Mouse (Mus musculus) gastrocnemius, adult 18-20 months (tissue): ENCODE data around the gene Zfp428. TPM values are rescaled to one million over a fixed set of nuclear protein-coding genes. Genes with fewer than 3 reads are reported as not detected.

Experiments used
- DNase-seq: peaks from one replicate; pipeline ENCODE4 v3.0.0; 2021; ENCODE audit warnings: low spot score
- total RNA-seq, 2 experiments: library from RNA; stranded (reverse); gene quantifications; 2 replicates each; pipeline ENCODE4 v1.2.3; 2021

The Zfp428 gene
- total RNA-seq, 2 experiments from 2014 or later, result 4.1 to 4.5 TPM

DNA sequence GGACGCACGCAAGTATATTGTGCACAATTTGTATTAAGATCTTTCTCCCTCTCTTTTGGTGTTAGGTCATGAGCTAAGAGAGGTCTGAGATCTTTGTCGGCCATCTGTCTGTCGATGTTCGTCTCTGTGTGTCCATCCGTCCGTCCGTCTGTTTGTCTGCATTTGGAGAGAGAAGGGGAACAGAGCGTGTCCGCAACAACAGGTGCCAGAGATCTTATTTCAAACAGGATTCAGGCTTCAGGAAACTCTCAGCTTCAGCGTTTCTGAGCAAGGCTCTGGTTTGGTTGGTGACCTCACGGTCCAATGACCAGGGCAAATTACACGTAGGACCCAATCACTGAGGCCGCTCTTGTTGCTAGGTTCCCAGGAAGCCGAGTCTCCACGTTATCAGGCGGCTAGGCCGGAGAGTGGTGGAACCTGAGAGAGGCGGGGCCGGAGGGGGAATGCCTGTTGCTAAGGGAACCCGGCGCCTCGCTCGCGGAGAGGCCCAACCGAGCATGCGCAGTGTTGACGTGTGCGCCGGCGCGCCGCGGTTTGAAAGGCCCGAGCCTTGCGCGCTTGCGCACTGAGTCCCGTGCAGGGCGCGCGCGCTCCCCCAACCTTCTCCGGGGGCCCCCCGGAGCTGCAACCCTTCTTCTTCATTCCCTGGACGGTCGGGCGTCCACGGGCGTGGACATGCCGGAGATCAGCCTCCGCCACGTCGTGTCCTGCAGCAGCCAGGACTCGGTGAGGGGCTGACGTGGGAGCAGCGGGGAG lies 40.0 kb downstream of the Zfp428 start:
- peak; percentile 100 for DNase-seq

DNA sequence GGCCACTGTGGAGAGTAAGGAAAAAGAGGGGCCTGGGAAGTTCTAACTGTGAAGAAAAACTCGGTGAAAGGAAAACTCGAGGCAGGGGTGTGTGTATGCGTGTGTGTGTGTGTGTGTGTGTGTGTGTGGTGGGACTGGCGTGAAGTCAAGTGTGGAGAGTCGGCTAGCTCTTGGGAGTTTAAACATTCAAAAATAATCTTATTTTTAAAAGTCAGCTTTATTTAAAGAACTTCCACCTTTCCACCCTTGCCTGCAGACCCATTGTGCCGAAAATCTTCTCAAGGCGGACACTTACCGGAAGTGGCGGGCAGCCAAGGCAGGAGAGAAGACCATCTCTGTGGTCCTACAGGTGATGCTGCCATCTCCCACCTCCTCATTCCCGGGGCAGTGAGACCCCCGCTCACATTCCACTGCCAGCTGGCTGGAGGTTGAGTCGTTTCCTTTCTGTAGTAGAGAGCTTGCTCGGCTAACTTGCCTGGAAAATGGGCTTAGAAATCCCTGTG lies 40.8 kb downstream of the Zfp428 start:
- no peak for DNase-seq

DNA sequence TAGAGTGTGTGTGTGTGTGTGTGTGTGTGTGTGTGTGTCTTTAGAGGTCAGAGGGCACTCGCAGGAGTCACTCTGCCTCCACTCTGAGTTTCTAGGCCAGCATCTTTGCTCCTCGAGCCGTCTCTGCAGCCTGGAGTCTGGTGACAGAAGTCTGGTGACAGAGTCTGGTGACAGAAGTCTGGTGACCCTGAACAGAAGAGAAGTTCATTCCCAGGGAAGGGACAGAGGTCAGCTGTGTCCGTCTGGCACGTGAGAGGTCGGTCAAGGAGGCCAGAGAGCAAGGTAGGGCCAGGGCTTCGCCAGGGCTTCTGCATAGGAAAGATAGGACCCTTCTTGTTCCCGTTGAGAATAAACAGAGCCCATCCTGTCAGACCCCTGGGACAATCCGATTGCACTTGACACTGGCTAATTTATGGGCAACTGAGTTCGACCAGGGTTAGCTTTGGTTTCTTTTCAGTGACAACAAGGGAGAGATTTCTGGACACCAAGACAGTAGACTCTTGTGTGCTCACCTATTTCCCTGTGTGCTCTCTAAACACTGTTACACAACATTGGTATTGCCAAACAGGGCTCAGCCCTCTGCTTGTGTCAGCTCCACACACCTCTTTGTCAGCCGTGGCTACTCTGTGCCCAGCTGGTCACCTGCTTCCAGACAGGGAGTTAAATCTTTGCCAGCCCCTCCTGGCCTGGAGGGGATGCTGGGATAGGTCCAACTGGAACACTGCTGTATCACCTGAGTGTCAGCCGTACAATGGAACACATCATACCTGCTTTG lies 45.4 kb downstream of the Zfp428 start:
- DNase-seq, result no peak

DNA sequence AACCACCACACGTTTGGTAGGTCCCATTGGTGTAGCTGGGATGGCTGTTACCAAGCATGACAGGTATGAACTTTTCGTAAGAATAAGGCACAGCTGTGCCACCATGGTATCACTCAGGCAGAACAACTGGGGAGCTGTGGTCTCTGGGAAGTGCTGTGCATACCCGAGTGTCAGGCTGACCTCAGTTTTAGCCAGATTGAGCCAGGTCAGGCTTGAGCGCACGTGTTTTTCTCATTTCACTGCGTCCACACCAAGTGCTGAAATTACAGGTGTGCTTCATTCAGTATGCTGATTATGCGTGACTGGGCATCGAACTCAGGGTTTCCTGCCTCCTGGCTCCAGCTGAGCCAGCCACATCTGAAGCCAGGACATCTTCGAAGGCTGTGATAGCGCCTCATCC lies 49.0 kb downstream of the Zfp428 start:
- DNase-seq, result no peak

DNA sequence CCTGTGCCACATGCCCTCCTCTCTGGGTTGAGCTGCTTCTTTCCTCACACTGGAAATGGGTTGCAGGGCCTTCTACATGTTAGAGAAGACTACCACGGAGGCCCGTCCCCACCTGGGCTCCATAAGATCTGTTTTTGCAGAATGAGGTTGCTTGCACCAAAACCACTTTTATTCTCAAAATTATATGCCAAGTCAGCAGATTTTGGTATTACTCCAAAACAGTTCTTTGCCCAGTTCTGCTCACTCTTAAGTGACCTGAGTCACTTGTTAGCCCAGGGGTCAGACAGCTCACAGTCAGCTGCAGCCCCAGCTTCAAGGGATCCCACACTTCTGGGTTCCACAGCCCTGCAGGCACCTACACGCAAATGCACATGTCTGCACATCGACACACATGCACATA lies 54.6 kb downstream of the Zfp428 start:
- DNase-seq, result no peak

DNA sequence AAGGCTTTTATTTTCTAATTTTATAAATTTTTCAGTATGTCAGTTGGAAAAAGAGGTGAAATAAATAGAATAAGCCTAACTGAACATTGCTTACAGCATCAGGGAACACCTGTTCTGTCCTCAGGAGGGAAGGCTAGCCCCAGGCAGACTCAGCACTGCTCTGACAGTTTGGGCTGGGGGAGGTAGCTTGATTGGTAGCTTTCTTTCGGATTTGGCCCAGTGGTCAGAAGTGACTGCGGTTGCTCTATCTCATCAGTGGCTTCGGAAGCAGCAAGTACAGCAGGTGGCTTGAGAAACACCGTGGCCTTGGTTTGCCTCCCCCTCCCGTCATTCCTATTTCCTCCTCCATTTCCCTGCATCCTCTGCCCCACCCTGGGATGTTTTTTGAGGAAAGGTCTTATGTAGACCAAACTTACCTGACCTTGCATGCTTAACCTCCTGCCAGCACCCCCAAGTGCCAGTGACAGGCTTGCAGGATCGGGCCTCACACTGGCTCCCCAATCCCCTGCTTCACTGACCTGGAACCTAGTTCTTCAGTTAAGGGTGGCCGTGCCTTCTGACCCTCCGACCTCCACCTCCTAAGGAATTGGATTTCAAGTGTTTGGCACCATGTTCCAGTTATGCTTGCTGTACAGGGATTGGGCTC lies 56.5 kb downstream of the Zfp428 start:
- DNase-seq, result no peak

DNA sequence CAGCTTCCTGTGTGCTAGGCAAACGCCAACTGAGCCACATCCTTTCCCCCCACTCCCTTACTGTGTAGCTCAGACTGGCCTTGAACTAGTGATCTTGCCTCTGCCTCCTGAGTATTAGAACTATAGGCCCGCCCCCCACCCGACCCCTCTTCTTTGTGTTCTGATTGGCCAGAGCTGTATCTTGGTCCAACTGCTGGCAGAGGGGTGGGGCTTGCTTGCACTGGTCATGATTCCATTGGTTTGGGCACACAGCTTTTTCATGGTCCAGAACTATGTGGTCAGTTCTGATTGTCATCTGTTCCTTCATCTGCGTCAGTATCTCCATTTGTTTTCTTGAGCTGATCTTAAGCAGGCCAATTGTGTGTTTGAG lies 57.0 kb downstream of the Zfp428 start:
- DNase-seq, result no peak

DNA sequence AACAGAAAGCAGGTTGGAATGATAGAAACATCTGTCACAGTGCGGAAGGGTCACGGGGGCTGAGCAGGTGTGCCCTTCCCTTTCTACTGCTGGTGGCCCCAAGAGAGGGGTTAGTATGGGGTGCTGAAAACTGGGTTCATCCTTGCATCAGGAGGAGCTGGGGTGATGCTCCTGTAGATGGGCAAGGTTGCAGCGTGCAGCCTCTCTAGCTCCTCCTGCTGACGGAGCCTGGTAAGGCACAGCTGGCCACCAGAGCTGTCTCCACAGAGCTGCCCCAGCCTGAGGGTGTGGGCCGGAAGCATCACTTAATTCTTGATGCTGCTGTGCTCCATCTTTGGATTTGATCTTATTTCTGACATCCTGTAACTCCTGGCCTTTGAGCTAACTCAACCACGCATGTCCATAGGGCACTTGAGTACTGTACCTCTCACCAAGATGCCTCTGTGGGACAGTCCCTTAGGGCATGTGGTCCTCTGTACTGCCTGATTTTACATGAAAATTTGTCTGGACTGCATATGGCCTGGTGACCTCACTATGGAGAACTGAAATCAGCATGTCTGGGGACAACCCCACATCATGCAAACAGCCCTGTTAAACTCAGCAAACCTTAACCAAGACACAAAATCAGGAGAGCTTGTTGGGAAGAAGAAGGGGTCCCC lies 57.9 kb downstream of the Zfp428 start:
- DNase-seq, result peak; percentile 70

Other genes starting within 250 kb of the Zfp428 start
- 1 to 10 TPM; 7.0 TPM for gene Zfp93, start 236.6 kb upstream of the Zfp428 start, total RNA-seq
- gene Zfp61, start 205.8 kb upstream of the Zfp428 start, total RNA-seq, result 1 to 10 TPM; 2.2 to 2.6 TPM
- 1 to 10 TPM; 1.7 to 2.1 TPM for gene Zfp94, start 190.3 kb upstream of the Zfp428 start, total RNA-seq
- gene Tescl, start 173.1 kb upstream of the Zfp428 start, total RNA-seq, result not detected
- gene Lypd5, start 157.8 kb upstream of the Zfp428 start, total RNA-seq, result not detected
- gene Kcnn4, start 136.7 kb upstream of the Zfp428 start, total RNA-seq, result under 1 TPM; 0.46 to 0.50 TPM
- 10 to 100 TPM; 10.3 to 11.0 TPM for gene Smg9, start 107.4 kb upstream of the Zfp428 start, total RNA-seq
- gene Irgc1, start 54.7 kb upstream of the Zfp428 start, total RNA-seq, result not detected
- 1 to 10 TPM in 1 of 2 experiments, under 1 TPM in 1; 0.87 to 1.4 TPM for gene Plaur, start 44.5 kb upstream of the Zfp428 start, total RNA-seq
- 1 to 10 TPM; 2.3 to 3.4 TPM for gene Cadm4, start 25.0 kb upstream of the Zfp428 start, total RNA-seq
- not detected for gene AC161166.1, start 5.4 kb downstream of the Zfp428 start, total RNA-seq
- 10 to 100 TPM; 11.5 to 16.2 TPM for gene Irgq, start 23.7 kb downstream of the Zfp428 start, total RNA-seq
- not detected for gene Pinlyp, start 39.1 kb downstream of the Zfp428 start, total RNA-seq
- gene Xrcc1, start 39.3 kb downstream of the Zfp428 start, total RNA-seq, result 10 to 100 TPM; 16.5 to 20.1 TPM
- 10 to 100 TPM; 25.5 to 29.0 TPM for gene Ethe1, start 80.5 kb downstream of the Zfp428 start, total RNA-seq
- under 1 TPM in 1 of 2 experiments, not detected in 1; 0.09 TPM for gene Zfp575, start 80.6 kb downstream of the Zfp428 start, total RNA-seq
- under 1 TPM; 0.34 to 0.64 TPM for gene Phldb3, start 103.8 kb downstream of the Zfp428 start, total RNA-seq
- not detected for gene Lypd3, start 129.5 kb downstream of the Zfp428 start, total RNA-seq
- gene Tex101, start 169.7 kb downstream of the Zfp428 start, total RNA-seq, result not detected
- gene BC049730, start 202.2 kb downstream of the Zfp428 start, total RNA-seq, result not detected
- gene Gm4763, start 219.9 kb downstream of the Zfp428 start, total RNA-seq, result not detected